Mouse (Mus musculus) spleen, adult 12 weeks (tissue): ENCODE measurements around the gene Hist2h3c1.
A peak's percentile ranks its signal among the peaks of the same experiment; 100 is the strongest.
"Not testable (repeated sequence)": the region's sequence is repeated elsewhere in the genome, so short reads cannot be mapped to it uniquely, and the experiment has no call there.

Experiments
- DNase-seq: peaks from one replicate; pipeline ENCODE4 v3.0.0; 2022; ENCODE audit warnings: low spot score

The Hist2h3c1 gene

DNA sequence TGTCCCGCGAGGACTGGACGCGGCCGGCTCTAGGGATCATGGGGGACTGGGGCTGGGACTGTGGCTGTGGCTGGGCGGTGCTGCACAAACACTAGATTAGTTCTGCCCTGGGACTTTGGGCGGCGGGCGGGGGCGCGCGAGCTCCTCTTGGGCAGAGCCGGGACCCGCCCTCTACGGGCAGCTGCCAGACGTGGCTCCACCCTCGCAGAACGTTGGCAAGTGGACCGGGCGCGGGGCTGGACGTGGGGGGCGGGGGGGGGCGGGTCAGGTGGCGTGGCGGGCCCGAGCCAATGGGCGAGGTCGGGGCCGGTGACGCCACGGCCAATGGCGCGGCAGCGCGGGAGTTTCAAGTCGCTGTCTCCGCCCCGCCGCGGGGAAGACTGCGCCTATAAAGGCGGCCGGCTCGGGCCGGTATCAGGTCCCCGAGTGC lies at the start of gene Hist2h3c1:
Gene Hist2h3c1 (plus strand): TSS at position 259 of the 430 bp plus-strand sequence.
- not testable (repeated sequence) for DNase-seq

DNA sequence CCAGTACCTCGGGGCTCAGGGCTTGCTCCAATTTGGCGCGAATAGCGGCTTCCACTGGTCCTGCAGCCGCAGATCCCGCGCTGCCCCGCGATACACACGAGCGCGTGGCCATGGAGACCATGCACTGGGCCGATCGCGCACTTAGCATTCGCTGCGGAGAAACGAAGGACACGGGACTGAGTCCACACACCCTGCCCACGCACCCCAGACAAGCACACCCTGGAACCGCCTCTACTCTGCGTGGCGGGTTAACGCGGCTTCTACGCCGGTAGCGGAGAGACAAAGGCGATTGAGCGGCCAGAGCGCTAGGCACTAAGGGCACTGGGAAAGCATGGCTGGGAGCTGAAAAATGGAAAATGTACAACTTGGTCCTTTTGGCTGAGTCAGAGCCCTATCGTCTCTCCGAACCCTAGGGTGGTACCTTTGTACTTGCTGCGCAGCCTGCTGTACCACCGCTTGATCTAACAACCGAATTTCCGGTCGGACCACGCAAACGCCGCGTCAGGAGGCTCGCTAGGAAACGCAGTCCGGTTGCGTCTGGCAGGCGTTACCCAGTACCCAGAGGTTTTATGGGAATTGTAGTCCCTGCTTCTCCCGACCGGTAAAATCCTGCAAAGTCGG lies 49.2 kb upstream of the Hist2h3c1 start:
- peak; percentile 68 for DNase-seq

DNA sequence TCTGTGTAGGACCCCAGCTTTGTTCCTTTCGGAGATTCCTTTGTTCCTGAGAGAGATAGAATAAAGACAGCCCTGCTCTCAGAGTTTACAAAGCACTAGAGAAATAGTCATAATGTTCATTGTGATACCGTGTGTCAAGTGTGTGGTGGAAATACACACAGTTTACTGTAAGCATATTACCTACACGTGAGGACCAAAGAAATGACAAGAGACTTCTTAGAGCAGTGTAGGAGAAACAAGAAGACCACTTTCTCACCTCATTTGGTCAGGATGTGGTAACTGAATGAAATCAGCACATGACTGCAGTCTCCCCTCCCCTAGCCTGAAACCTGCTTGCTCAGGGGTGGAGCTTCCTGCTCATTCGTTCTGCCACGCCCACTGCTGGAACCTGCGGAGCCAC lies 48.3 kb upstream of the Hist2h3c1 start:
- DNase-seq: peak; percentile 16

- not testable (repeated sequence) for DNase-seq
Measured at GRCm38 (mm10) chr3:96198601-96199251, 47.8 kb upstream of the Hist2h3c1 start.

DNA sequence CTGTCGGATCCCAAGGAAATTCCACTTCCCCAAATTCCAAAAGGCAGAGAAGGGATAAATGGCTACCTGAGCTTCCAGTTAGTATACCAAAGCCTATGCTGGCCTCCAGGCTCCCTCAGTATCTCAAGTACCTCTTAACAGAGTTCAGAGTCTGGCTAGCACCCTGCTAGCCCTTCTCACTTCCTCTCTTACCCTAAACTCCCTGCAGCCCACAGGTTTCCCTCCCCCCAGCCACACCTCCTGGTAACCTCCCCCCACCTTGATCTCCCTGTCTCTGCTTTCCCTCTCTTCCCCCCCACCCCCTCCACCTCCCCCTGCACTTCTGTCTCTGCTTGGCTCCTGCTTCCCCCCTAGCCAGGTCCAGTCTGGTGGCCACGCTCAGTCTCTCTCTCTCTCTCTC lies 46.8 kb upstream of the Hist2h3c1 start:
- no peak for DNase-seq

DNA sequence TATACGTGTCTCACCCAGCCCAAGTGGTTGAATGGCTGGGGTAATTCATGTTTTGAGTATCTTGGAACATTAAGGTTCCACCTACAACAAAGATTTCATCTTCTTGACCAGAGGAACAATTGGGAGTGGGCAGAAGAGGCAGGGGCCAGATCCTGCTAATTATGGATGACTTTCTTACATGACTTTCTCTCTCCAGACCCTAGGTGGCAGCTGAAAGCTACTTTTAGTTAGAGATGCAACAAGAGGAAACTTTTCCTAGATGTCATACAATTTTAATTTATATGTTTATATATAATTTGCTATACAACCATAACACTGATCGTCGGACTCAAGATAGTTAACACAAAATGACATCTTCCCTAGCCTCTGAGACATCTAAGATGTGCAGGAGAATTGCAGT lies 38.7 kb upstream of the Hist2h3c1 start:
- no peak for DNase-seq

DNA sequence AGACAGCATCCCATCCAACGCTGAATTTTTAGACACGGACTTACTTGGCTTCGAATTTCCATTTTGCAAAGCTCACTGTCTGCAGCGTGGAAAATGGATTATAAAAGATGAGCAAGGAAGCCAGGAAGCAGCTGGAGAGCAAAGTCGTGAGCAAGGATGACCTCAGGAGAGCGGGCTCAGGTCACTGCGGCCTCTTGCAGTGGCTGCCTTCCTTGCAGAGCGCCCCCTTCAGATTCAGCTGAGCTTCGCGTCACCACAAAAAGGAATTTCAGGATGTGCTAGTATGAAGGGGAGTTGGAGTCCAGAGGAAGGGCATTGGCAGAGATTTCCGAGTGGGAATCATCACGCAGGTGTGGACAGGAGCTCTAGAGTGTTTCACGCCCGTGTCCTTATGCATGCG lies 37.2 kb upstream of the Hist2h3c1 start:
- no peak for DNase-seq

DNA sequence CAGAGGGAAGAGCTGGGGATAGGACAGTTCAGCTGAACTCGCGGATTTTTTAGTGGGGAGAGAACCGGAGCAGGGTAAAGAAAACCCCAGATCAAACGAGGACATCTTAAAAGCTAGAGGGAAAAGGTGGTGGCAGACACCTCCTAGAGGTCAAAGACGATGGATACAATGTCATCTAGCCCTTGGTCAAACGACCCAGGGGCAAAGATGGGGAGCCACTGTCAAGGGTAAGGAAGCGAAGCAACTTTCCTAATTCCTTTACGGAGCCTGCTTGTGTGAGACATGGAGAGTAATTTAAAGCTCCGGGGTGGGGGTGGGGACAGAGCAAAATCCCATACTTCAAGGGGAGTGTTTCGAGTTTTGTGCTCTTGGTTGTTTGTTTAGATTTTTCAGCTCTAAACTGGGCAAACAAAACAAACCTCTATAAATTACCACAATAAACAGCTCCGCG lies 27.3 kb upstream of the Hist2h3c1 start:
- peak; percentile 35 for DNase-seq

DNA sequence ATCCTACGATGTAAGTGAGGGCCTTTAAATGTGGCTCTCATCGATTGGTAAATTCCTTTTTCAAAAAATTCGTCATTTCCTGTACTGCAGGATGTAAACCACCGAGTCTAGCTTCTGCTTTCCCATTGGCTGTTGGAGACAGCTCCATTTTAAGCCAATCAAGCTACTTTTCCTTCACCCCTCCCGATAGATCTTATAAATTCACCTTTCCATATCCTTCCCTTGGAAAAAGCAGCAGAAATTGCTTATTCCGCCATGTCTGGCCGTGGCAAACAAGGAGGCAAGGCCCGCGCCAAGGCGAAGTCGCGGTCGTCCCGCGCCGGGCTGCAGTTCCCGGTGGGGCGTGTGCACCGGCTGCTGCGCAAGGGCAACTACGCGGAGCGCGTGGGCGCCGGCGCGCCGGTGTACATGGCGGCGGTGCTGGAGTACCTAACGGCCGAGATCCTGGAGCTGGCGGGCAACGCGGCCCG lies 26.8 kb upstream of the Hist2h3c1 start, which contains the start of the genes Bola1 and Hist2h2ab:
Gene Bola1 (minus strand): TSS at position 49 of the 470 bp plus-strand sequence.
Gene Hist2h2ab (plus strand): TSS at position 205 of the 470 bp plus-strand sequence.
- peak; percentile 78 for DNase-seq

DNA sequence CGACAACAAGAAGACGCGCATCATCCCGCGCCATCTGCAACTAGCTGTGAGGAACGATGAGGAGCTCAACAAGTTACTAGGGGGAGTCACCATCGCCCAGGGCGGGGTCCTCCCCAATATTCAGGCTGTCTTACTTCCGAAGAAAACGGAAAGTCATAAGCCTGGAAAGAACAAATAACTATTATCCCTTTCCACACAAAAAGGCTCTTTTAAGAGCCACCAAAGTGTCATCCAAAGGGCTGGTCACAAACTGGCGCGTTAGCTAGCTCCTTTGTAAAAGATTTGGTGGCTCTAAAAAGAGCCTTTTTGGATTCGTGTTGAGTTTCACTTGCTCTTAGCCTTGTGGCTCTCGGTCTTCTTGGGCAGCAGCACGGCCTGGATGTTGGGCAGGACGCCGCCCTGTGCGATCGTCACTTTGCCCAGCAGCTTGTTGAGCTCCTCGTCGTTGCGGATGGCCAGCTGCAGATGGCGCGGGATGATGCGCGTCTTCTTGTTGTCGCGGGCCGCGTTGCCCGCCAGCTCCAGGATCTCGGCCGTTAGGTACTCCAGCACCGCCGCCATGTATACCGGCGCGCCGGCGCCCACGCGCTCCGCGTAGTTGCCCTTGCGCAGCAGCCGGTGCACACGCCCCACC lies 26.2 kb upstream of the Hist2h3c1 start:
- not testable (repeated sequence) for DNase-seq

DNA sequence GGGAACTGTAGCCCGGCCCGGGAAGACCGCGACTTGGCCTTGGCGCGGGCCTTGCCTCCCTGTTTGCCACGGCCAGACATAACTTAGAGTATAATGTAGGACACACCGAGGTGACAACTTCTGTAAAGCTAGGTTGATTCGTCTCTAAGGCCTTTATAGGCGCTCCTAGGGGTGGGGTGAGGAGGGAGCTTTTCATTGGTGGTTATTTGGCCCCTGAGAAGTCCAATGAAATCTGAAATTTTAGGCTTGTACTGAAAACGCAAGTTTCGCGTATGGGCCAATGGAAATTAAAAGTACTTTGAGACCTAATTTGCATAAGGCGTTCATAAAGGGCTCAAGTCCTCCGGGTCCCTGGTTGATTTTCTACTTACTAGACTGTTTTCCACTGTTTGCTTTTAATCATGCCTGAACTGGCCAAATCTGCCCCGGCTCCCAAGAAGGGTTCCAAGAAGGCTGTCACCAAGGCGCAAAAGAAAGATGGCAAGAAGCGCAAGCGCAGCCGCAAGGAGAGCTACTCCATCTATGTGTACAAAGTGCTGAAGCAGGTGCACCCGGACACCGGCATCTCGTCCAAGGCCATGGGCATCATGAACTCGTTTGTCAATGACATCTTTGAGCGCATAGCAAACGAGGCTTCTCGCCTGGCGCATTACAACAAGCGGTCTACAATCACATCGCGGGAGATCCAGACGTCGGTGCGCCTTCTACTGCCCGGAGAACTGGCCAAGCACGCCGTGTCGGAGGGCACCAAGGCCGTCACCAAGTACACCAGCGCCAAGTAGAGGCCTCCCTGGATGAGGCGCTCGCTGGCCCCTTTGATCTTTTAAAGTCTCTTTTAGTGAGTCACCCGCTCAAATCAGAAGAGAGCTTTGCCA lies 25.5 kb upstream of the Hist2h3c1 start, which contains the start of the genes Hist2h2ac and Hist2h2be:
Gene Hist2h2ac (minus strand): TSS at position 116 of the 875 bp plus-strand sequence.
Gene Hist2h2be (plus strand): TSS at position 355 of the 875 bp plus-strand sequence.
- DNase-seq: peak; percentile 87

DNA sequence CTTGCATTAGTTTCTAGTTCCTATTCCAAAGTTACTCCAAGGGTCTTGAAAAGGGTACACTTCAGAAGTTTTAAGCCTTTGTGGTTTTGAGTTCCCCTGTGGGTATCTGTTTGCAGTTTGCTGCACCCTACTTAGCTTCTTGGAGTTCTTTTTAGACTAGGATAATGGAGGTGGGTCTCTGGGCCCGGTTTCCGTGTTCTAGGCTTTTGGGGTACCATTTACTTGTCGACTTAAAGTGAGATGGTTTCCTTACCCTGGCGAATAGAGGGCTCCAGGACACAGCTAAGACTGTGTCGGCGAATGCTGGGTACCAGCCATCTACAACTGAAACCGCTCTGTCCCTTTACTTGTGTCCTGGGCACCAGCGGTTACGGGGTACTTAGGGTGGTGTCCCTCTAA lies 24.8 kb upstream of the Hist2h3c1 start:
- peak; percentile 33 for DNase-seq

DNA sequence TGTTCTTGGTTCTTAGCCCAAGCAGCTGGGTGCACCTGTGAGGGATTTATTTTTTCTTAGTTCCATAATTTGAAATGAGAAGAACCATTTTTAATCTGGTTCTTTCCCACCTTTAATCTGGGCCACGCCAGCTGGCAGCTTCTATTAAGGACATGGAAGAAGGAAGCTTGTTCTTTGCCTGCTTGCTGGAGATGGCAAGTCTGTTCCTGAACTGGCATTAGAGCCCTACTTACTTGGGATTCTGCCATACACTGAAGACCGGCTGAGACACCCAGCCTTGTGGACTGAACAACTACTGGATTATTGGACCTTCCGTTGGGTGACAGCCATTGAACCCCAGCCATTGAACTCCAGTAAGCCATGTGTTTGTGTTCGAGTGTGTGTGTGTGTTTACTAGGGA lies 23.7 kb upstream of the Hist2h3c1 start:
- no peak for DNase-seq

GRCm38 (mm10) chr3:96225421-96225820 lies 21.1 kb upstream of the Hist2h3c1 start:
- DNase-seq: no peak

DNA sequence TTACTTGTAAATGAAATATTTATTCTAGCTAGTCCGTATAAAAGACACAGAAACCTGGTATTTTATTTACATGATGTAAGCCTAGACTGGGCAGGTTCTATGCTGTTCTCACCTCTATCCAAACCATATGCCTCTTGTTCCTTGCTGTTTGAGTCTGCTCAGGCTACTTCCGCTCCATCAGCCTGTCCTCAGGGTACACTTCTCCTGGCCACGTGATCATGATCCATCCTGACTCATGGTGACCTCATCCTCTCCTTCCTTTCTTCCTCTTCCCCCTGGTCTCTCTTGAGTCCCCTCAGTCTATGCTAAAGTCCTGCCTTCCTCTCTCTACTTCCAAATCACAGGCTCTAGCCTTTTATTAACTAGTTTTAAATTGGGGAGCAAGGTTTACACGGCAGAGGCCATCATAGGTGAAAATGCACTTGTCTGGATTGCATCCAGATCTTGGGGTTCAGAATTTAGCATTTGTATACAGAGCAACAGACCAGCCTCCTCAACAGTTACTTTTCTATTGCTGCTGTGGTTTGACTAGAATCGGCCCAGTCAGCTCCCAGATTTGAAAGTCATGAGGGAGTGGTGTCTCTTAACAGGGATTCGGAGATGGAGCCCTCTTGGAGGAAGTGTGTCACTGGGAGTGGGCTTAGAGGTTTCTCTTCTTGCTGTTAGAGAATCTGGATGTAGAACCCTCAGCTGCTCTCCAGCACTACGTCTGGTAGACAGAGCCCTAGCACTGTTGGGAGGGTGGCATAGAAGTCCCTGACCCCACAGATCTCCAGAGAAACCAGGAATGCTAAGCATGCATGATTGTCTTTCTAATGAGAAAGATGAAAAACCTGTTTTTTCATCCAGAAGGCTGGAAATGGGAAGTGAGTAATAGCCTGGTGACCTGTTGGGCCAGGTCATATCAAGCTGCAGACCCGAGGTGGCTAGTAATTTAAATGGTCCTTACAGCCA lies 19.5 kb upstream of the Hist2h3c1 start:
- DNase-seq: no peak

DNA sequence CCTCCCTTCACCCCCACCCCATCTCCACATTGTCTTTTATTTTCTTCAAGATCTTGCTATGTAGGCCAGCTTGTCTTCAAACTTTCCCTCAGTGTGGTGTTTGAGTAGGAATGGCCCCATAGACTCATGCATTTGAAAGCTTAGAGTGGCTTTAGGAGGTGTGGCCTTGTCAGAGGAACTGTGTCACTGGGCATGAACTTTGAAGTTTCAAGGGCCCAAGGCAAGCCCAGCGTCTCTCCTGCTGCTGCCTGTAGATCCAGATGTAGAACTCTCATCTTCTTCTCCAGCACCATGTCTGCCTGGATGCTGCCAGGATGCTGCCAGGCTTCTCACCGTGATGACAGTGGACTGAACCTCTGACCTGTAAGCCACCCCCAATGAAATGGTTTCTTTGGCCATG lies 17.7 kb upstream of the Hist2h3c1 start:
- DNase-seq: no peak

GRCm38 (mm10) chr3:96230404-96230803 lies 16.1 kb upstream of the Hist2h3c1 start:
- DNase-seq: no peak

- DNase-seq: no peak
Measured at GRCm38 (mm10) chr3:96230910-96231757, 15.4 kb upstream of the Hist2h3c1 start.

DNA sequence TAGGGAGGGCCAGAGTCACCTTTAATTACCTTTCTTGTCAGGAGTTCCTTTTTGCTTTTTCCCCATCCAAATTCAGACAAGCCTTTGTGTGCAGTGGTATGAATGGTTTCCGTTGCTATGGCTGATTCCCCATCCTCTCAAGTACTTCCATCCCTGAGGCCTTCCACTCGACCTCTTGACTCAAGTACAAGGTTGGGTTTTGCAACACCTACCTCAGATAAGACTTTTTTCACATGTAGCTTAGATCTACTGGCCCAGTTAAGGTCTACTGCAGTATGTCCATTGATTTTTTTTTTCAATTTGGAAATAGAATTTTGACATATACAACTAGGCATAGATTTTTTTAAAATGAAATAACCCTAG lies 14.7 kb upstream of the Hist2h3c1 start:
- no peak for DNase-seq

DNA sequence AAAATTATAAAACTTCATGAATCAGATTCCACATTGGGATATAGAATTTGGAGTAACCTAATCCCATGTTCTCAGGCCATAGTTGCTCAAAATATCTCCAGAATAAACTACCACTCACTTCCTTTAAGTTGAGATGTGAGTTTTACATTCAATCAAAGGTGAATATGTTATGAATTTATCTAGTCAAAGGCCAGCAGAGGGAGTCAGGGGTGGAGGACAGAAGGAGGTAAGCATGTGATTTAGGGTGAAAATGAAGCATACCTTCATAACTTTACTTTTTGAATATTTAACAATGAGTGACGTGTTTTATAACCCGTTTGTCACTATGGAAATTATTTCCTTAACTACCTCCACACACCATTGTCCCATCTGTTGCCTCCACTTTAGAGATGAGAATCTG lies 11.6 kb upstream of the Hist2h3c1 start:
- no peak for DNase-seq
